Mouse (Mus musculus) inflammation-experienced regulatory T-cells, adult 6 months (primary cell): ENCODE results near the gene Dnah8. TPM values are rescaled to one million over a fixed set of nuclear protein-coding genes. Genes with fewer than 3 reads are reported as not detected.

Source experiments
- ATAC-seq: one replicate; pipeline ENCODE4 v1.8.0; 2017
- polyA plus RNA-seq, 3 experiments: library from polyadenylated mRNA; unstranded; fragments of 100-300 nt; shearing (Covaris generic); gene quantifications; one replicate each; pipeline ENCODE4 v1.2.1; 2017

Dnah8 gene
- 10 to 100 TPM; 18.6 to 20.0 (median 19.2) TPM for polyA plus RNA-seq

DNA sequence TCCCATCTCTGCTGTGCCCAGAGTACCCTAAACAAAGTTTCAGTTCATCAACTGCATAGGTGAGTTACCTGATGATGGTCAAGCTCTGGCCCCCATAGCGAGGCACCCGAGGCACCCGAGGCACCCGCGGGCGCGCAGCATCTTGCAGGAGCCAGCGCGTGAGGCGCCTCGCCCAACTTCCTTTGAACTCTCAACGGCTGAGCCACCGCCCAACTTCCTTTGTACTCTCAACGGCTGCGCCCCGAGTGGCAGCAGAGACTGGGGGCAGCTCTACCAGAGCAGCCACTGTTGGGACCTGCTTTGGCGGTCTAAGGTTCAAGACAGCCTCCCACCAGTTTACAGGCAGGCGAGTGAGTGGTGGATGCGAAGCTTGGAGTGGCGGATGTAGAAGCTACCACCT lies at the start of gene Dnah8:
Gene Dnah8 (plus strand): TSS at position 223 of the 400 bp plus-strand sequence.
- ATAC-seq, result peak; percentile 67

DNA sequence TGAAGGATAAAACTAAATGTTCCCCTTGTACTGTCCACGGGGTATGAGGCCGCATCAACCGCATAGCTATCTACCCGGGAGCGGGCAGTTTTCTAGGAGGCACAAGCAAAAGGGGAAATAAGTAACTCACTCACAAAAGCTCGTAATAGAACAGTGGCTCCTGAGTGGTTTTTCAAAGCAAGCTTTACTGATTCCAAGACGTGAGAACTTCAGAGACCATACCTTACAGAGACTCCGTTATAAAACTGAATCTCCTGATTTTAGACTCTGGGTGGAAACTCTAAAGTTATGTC lies 49.4 kb upstream of the Dnah8 start:
- no peak for ATAC-seq

DNA sequence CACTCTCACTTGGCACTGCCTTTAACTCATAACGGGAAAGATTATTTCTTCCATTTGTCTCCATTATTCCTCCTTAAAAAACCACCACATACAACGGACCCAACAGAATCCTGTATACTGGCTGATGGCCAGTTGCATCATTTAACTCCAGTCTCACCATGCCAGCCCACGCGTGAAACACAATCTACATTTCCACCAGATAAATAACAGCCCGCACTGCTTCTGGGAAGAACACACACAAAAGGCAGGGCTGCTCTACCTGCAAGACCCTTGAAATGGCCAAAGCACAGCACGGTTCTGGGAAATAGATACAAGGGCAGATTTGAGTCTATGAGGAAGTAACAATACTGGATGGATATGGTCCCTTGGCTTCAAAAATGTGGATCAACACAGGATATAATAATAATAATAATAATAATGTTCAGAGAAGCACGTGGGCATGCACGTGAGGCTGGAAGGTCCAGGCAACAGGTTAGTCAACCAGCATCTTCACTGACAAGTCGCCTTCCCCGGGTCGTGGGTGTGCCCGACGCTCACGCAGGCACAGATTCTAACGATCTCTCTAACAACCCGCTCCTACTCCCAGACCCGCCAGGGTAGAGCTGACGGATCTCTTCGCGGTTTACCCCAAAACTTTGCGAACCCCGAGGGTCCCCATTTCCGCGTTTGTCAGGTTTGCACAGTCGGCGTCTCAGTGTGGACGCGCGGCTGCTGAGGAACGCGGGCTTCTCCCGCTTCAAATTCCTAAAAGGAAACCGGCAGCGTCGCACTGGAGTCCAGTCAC lies 48.8 kb upstream of the Dnah8 start:
- ATAC-seq, result no peak

DNA sequence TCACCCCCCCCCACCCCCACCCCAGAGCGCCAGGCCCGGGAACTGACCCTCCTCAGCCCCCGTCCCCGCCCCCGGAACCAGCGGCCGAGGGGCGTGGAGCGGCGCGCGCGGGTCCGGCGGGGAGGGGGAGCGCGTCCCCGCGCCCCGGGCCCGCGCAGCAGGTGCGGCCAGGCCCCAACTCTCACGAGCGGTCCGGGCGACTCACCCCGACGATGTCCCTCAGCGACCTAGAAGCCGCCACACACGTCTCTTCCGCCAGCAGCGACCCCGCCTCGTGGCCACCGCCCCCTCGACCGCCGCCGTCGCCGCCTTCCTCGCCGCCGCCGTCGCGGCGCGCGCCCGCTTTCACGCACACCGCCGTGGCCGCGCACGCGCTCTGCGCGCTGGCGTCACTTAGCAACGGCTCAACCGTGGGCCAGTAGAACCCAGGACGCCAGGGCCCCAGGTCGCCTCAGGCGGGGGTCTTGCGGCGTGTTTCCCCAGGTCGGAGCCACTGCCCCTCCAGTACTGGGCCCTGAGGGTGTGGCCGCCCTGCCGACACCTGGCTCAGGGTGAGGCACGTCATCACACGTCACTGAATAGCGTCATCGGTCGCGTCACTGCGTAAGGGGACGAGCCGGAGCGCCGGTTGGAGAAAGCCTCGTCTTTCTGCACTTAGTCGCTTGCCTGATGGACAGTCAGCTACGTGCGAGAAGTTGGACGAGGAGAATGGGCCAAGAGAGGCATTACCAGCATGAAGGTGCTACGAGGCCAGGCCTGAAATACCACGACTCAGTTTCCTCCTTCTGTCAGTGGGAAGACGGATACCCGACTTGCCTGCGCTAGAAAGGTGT lies 48.0 kb upstream of the Dnah8 start, which contains the start of gene Btbd9:
Gene Btbd9 (minus strand): TSS at position 548 of the 833 bp plus-strand sequence.
- ATAC-seq, result peak; percentile 94

DNA sequence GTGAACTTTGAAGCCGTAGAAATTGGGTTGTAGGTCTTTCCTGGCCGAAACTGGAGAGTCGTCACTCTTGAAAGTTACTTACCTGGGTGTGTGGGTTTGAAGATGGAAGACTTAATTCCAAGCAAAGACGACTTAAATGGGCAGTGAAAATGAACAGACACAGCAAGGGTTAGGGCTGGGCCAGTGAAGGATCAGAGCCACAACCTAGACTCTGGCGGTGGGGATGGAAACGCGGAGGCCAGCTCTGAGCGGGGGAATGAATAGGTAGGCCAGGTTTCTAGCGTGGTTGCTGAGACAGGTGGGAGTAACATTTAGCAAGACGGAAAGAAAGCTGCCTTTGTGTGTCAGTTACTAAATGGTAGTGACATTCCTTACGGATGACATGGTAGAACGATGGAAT lies 47.2 kb upstream of the Dnah8 start:
- no peak for ATAC-seq

GRCm38 (mm10) chr17:30580781-30581180 lies 43.4 kb upstream of the Dnah8 start:
- no peak for ATAC-seq

- ATAC-seq, result no peak
Measured at GRCm38 (mm10) chr17:30581201-30581600, 43.0 kb upstream of the Dnah8 start.

- ATAC-seq, result no peak
Measured at GRCm38 (mm10) chr17:30582313-30582712, 41.8 kb upstream of the Dnah8 start.

GRCm38 (mm10) chr17:30583258-30584001 lies 40.7 kb upstream of the Dnah8 start:
- ATAC-seq, result no peak

DNA sequence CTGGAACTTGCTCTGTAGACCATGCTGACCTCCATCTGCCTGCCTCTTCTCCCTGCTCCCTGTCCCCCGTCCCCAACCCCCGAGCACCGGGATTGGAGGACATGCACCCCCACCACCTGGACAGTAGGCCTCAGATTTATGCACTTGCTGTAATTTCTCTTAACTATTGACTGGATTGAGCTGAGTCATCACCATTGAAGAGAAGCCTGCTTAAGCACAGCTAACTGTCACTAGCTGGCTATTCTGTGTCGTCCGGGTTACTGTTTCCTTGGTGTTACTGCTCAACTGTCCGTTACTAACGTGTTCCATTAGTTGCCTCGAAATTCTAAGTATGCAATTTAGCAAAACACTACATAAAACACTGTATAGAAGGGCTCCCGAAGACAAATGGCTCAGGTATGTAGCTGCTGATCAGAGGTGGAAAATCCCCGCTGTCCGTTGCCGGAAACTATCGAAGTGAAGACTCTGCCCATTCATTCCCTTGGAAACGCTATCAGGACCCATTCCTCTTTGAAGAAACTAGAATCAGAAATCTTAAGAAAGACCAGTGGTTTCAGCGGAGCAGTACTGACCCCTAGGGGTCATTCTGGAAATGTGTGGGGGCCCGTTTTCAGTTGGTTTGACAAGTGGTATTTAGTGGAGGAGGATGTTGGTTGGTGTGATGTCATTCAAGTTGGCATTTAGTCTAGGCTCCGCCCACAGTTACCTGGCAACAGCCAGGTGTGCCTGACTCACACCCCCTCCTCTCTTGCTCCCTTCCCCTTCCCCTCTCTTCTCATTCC lies 33.5 kb upstream of the Dnah8 start:
- no peak for ATAC-seq

GRCm38 (mm10) chr17:30594407-30594806 lies 29.7 kb upstream of the Dnah8 start:
- ATAC-seq, result no peak

DNA sequence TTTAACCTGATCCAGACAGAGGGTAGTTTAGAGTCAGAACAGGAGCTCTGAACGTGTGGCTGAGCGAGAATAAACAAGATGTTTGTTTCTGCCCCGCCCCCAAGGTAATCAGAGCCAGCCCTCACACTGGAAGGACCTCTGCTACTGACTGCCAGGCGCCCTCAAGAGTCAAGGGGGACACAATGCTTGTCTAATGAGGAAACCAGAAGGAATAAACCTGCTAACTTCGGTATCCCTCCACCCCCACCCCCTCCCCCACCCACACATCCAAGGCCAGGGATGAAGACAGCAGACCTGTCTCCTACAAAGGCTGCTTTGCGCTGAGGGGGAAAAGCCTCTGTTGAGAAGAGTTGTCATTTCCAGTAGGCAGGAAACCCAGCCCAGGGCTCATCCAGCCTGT lies 29.3 kb upstream of the Dnah8 start:
- no peak for ATAC-seq

GRCm38 (mm10) chr17:30597786-30598185 lies 26.4 kb upstream of the Dnah8 start:
- ATAC-seq, result no peak

GRCm38 (mm10) chr17:30598300-30598699 lies 25.9 kb upstream of the Dnah8 start:
- ATAC-seq, result no peak

- no peak for ATAC-seq
Measured at GRCm38 (mm10) chr17:30602175-30602574, 22.0 kb upstream of the Dnah8 start.

GRCm38 (mm10) chr17:30604296-30604695 lies 19.9 kb upstream of the Dnah8 start:
- no peak for ATAC-seq

- no peak for ATAC-seq
Measured at GRCm38 (mm10) chr17:30605001-30605400, 19.2 kb upstream of the Dnah8 start.

DNA sequence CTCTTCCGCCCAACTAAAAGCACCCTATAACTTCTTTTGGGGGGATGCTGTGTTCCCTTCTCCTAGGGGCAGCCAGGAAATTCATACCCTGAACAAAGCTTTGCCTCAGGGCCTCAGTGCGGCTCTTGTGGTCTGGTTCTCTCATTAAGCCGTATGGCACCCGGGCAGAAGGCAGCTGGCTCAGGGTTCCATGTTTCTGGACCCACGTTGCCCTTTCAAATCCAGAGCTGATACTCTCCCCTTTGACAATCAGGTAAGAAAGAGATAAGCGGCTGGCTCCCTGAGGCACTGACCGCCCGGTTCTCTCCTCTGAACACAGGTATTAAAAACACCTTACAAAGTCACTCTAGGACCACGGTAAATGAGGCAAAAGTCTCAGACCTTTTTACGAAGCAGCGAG lies 17.9 kb upstream of the Dnah8 start:
- no peak for ATAC-seq

DNA sequence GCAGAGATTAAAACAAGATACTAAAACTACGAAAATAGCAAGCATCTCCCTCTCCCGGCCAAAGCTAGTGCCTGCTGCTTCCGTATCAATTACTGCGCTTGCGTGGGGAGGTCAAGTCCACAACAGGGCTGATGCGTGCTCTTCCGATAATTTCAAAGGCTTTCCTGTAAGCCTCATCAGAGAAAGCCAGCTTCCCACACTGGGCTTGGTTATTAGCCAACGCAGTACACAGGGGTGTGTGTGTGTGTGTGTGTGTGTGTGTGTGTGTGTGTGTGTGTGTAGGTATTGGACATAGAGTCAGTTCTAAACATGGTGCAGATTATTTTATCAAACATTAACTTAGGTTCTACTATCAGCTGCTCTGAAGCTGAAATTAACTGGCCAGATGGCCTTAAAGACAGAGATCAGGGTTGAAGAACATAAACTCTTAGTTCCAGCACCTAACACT lies 17.5 kb upstream of the Dnah8 start:
- no peak for ATAC-seq

DNA sequence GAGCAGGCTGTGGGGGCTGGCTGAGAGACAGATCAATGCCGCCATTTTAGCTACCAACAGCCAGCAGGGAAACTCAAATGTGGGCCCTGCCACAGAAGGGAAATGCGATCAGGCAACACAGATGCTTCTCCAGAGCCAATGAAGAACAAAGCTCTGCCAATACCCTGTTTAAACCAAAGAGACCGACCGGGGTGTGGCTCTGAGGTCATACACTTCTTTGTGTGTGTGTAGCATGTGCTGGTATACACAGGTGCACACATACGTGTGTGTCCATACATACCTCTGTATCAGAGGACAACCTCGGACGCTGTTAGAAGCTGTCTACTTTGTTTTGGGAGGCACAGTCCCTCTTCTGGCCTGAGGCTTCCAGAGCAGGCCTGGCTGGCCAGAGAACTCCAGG lies 16.8 kb upstream of the Dnah8 start:
- no peak for ATAC-seq

- ATAC-seq, result no peak
Measured at GRCm38 (mm10) chr17:30607909-30608495, 16.2 kb upstream of the Dnah8 start.
